Mouse (Mus musculus) stomach, embryonic 14.5 days (tissue): Measurements from ENCODE around the gene Lmna. TPM values are rescaled to one million over a fixed set of nuclear protein-coding genes. Genes with fewer than 3 reads are reported as not detected.

Source experiments
- ATAC-seq: fragments of 200-750 bp; cut with Nextera tagmentation; 2 replicates; pipeline ENCODE4 v1.8.0; 2017; ENCODE audit warnings: low read depth, moderate TSS enrichment; ENCODE audit not compliant: insufficient number of reproducible peaks, insufficient read depth, low FRiP score
- H3K27ac ChIP-seq: fragments of 300-500 bp; sonication (generic); 2 replicates; pipeline ENCODE4 v1.5.1; 2014; ENCODE audit warnings: mild to moderate bottlenecking, low read length, moderate library complexity, mixed read lengths
- H3K27me3 ChIP-seq: fragments of 300-500 bp; sonication (generic); 2 replicates; pipeline ENCODE4 v1.6.1; 2014; ENCODE audit warnings: low read length, control low read depth, mixed read lengths; ENCODE audit not compliant: control insufficient read depth, insufficient read depth
- H3K36me3 ChIP-seq: fragments of 300-500 bp; sonication (generic); 2 replicates; pipeline ENCODE4 v1.6.1; 2014; ENCODE audit warnings: mild to moderate bottlenecking, control low read depth, low read length, moderate library complexity, mixed read lengths; ENCODE audit not compliant: control insufficient read depth, insufficient read depth
- H3K4me1 ChIP-seq: fragments of 300-500 bp; sonication (generic); 2 replicates; pipeline ENCODE4 v1.6.1; 2014; ENCODE audit warnings: low read length, control low read depth, mixed read lengths; ENCODE audit not compliant: control insufficient read depth, insufficient read depth
- H3K4me2 ChIP-seq: fragments of 300-500 bp; sonication (generic); replicated peaks from 2 replicates; pipeline ENCODE4 v1.6.1; 2014; ENCODE audit warnings: low read depth, low read length, control low read depth
- H3K4me3 ChIP-seq: fragments of 300-500 bp; sonication (generic); 2 replicates; pipeline ENCODE4 v1.5.1; 2014; ENCODE audit warnings: low read depth, low read length, control low read depth
- H3K9ac ChIP-seq: fragments of 300-500 bp; sonication (generic); replicated peaks from 2 replicates; pipeline ENCODE4 v1.6.1; 2014; ENCODE audit warnings: low read depth, mild to moderate bottlenecking, control low read depth, low read length, moderate library complexity, mixed read lengths
- H3K9me3 ChIP-seq: fragments of 300-500 bp; sonication (generic); 2 replicates; pipeline ENCODE4 v1.6.1; 2016; ENCODE audit warnings: low read depth, low read length, control low read depth; ENCODE audit not compliant: control insufficient read depth
- WGBS: fragments of 180-500 bp; shearing (Covaris S2); extraction: QIAGEN DNeasy Blood & Tissue Kit; methylation state at CpG from one replicate; pipeline ENCODE4 v1.1.7; 2014; 5-methylcytosine and 5-hydroxymethylcytosine counted together
- polyA plus RNA-seq: library from polyadenylated mRNA; unstranded; fragments of >200 nt; fragmentation: Nextera tagmentation; extraction: Ambion mirVana; gene quantifications from 2 replicates; pipeline ENCODE4 v1.2.1, GENCODE M21; 2014

Gene Lmna
- polyA plus RNA-seq, 1 experiment from 2014 or later: 128 TPM

DNA sequence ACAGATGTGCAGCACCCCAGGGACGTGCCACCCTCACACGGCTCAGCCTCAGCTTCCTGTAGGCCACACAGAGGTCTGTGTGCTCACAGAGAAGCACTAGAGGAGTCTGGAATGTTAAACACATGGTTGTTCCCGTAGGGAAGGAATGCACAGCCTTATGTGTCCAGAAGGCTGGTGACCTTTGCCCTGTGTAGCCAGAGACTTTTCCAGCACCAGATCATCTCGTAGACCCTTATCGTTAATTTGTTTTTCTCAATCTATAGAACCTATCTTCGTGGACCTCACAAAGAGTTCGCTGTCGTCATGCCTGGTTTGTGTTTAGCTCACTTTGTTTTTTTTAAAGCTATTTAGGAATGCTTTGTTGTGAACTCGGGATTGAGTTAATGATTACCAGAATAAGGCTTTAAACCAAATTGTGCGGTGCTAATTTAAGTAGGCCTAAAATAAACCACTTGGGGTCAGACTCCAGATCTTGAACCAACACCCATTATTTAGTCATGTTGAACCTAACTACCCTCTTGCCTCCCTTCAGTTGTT is 38.7 kb downstream of the Lmna start:
- no peaks in the 10 kb centered on the region for H3K9me3 ChIP-seq
- no peak for ATAC-seq
- WGBS: 49% methylated on average over 10 of the region's 10 CpGs
- H3K4me3 ChIP-seq: no peak overlapping the region
- no peak overlapping the region for H3K27ac ChIP-seq
- H3K4me2 ChIP-seq: no peak overlapping the region
- no peaks in the 10 kb centered on the region for H3K27me3 ChIP-seq
- no peak overlapping the region for H3K9ac ChIP-seq
- H3K4me1 ChIP-seq: 0 out of 2 replicates have a peak, but pooled peaks cover 4% of the 10 kb centered on the region
- H3K36me3 ChIP-seq: no peaks in the 10 kb centered on the region

GRCm38 (mm10) chr3:88469466-88469865 is 40.3 kb downstream of the Lmna start:
- Histone ChIP-seq H3K9ac (no peak overlapping the region), H3K27ac (no peak overlapping the region), H3K4me2 (no peak overlapping the region), H3K9me3 (no peaks in the 10 kb centered on the region), H3K4me3 (no peak overlapping the region), H3K36me3 (no peaks in the 10 kb centered on the region), H3K27me3 (no peaks in the 10 kb centered on the region), H3K4me1 (0 out of 2 replicates have a peak, but pooled peaks cover 4% of the 10 kb centered on the region)
- WGBS: 90% methylated on average over 2 of the region's 2 CpGs
- ATAC-seq: no peak

- H3K9ac ChIP-seq: no peak overlapping the region
- H3K4me2 ChIP-seq: no peak overlapping the region
- H3K36me3 ChIP-seq: no peaks in the 10 kb centered on the region
- WGBS: 28% methylated on average over 16 of the region's 16 CpGs
- no peaks in the 10 kb centered on the region for H3K27me3 ChIP-seq
- peak; percentile 80; the same call in 1 of the 2 replicates for ATAC-seq
- 0 out of 2 replicates have a peak, but pooled peaks cover 4% of the 10 kb centered on the region for H3K4me1 ChIP-seq
- no peak overlapping the region for H3K4me3 ChIP-seq
- no peaks in the 10 kb centered on the region for H3K9me3 ChIP-seq
- H3K27ac ChIP-seq: no peak overlapping the region
These were observed 42.5 kb downstream of the Lmna start for GRCm38 (mm10) chr3:88467116-88467824.

DNA sequence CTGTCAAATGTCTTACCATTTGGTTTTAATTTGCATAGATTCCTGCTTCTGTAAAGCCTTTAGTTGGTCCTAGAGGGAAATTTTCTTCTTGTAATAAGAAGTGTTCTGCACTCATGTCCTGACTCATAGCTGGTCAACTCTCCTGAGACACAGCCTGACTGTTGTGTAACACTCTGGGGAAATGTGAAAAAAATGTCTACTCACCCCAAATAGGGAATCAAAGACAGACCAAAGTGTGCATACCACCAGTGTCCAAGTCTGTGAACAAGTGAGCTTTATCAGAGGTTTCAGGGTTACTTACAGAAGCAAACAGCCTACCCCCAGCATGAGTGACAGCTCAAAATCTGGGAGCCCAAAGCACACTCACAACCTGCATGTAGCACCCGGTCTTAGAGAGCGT is 44.6 kb downstream of the Lmna start:
- Histone ChIP-seq H3K4me3 (no peak overlapping the region), H3K4me1 (0 out of 2 replicates have a peak, but pooled peaks cover 4% of the 10 kb centered on the region), H3K36me3 (no peaks in the 10 kb centered on the region), H3K27me3 (no peaks in the 10 kb centered on the region), H3K9ac (no peak overlapping the region), H3K27ac (no peak overlapping the region), H3K4me2 (no peak overlapping the region), H3K9me3 (no peaks in the 10 kb centered on the region)
- 75% methylated on average over 2 of the region's 2 CpGs for WGBS
- ATAC-seq: no peak

- Histone ChIP-seq H3K4me2 (no peak overlapping the region), H3K27me3 (peaks cover under 1% of the 10 kb centered on the region; the same call in 1 of the 2 replicates), H3K4me3 (no peak overlapping the region), H3K9ac (no peak overlapping the region), H3K27ac (no peak overlapping the region), H3K4me1 (0 out of 2 replicates have a peak, but pooled peaks cover 4% of the 10 kb centered on the region), H3K36me3 (no peaks in the 10 kb centered on the region), H3K9me3 (no peaks in the 10 kb centered on the region)
- 54% methylated on average over 3 of the region's 3 CpGs for WGBS
- no peak for ATAC-seq
These were observed 45.3 kb downstream of the Lmna start for GRCm38 (mm10) chr3:88464425-88464824.

DNA sequence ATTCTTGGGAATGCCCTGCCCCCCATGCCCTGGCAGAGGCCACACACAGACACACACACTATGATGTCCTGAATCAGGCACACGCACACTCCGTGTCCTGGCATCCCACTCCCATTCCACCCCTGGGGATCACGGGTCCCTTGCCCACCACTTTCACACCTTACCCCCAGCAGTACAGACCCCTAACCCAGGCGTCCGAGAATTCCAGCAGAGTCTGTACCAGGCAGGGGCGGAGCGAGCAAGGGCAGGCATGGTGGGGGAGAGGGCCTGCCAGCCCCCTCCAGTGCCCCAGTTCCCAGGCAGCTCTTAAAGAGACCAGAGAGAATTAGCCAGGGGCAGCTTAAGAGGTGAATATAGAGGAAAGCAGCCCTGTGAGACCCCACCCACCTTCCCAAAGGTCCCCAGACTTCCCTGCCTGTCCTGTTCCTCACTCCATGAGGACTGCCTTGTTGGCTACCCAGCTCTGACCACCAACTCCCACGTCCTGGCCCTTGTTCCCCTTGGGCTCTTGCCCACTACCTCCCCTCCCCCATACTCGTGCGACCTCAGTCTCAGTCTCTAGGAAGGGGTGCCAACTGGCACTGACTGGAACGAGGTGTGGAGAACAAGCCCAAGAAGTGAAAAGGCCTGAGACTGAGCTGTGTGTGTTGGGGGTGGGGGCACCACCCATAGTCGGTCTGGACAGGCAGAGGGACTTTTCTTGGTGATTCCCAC is 48.6 kb downstream of the Lmna start, which contains the start of gene Sema4a:
Gene Sema4a, minus strand, starts transcription at position 200 of the 714 bp plus-strand sequence.
- no peak within 1 kb of the TSS for H3K4me2 ChIP-seq
- 45% methylated on average over 12 of the region's 12 CpGs for WGBS
- H3K9me3 ChIP-seq: no peaks in the 10 kb centered on the region
- no peak within 1 kb of the TSS for H3K4me3 ChIP-seq
- H3K4me1 ChIP-seq: no peaks in the 10 kb centered on the region; the same call in 1 of the 2 replicates
- H3K27ac ChIP-seq: no peak within 1 kb of the TSS
- no peak for ATAC-seq
- no peak within 1 kb of the TSS for H3K9ac ChIP-seq
- H3K36me3 ChIP-seq: no peaks in the 10 kb centered on the region
- H3K27me3 ChIP-seq: peaks cover 3% of the 10 kb centered on the region; the same call in 1 of the 2 replicates

DNA sequence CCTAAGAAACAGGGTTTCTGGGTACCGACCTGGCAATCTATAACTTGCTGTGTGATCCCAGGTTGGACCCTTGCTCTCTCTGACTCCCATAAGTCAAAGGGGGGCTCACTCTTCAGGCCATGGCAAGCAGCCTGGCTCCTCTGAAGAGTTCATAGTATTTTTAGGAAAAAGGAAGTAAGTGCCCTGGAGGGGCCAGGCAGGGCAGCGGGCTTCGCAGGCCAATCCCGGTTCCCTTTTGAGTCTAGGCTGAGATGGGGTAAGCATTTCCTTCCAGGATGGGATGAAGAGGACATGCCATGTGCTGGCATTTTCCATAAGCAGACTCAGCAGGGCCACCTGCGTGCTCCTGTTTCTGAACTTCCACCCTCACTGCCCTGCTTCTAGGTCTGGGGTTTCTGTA is 49.7 kb downstream of the Lmna start:
- H3K9ac ChIP-seq: no peak overlapping the region
- no peak for ATAC-seq
- H3K4me1 ChIP-seq: no peaks in the 10 kb centered on the region; the same call in 1 of the 2 replicates
- no peaks in the 10 kb centered on the region for H3K9me3 ChIP-seq
- no peak overlapping the region for H3K4me2 ChIP-seq
- no peak overlapping the region for H3K4me3 ChIP-seq
- no peak overlapping the region for H3K27ac ChIP-seq
- WGBS: 77% methylated on average over 5 of the region's 5 CpGs
- H3K27me3 ChIP-seq: peaks cover 3% of the 10 kb centered on the region; the same call in 1 of the 2 replicates
- no peaks in the 10 kb centered on the region for H3K36me3 ChIP-seq

GRCm38 (mm10) chr3:88458778-88459219 is 51.0 kb downstream of the Lmna start:
- H3K4me1 ChIP-seq: no peaks in the 10 kb centered on the region; the same call in 1 of the 2 replicates
- peaks cover 3% of the 10 kb centered on the region; the same call in 1 of the 2 replicates for H3K27me3 ChIP-seq
- no peaks in the 10 kb centered on the region for H3K9me3 ChIP-seq
- H3K4me2 ChIP-seq: no peak overlapping the region
- H3K9ac ChIP-seq: no peak overlapping the region
- ATAC-seq: no peak
- no peak overlapping the region for H3K27ac ChIP-seq
- 5% methylated on average over 14 of the region's 14 CpGs for WGBS
- H3K36me3 ChIP-seq: no peaks in the 10 kb centered on the region
- H3K4me3 ChIP-seq: no peak overlapping the region
